Mouse (Mus musculus) heart, embryonic 15.5 days (tissue): Measurements from ENCODE around the gene Gm15557. TPM values are rescaled to one million over a fixed set of nuclear protein-coding genes. Genes with fewer than 3 reads are reported as not detected.
A peak's percentile ranks its signal among the peaks of the same experiment; 100 is the strongest.

ENCODE experiments used
- ATAC-seq: fragments of 200-750 bp; cut with Nextera tagmentation; replicated peaks from 2 replicates; pipeline ENCODE4 v1.8.0; 2017; ENCODE audit warnings: low read depth, moderate TSS enrichment; ENCODE audit not compliant: insufficient number of reproducible peaks, insufficient read depth, low FRiP score
- H3K27ac ChIP-seq: fragments of 300-500 bp; sonication (generic); 2 replicates; pipeline ENCODE4 v1.5.1; 2015; ENCODE audit warnings: mild to moderate bottlenecking, inconsistent platforms
- H3K27me3 ChIP-seq: fragments of 300-500 bp; sonication (generic); 2 replicates; pipeline ENCODE4 v1.6.1; 2015; ENCODE audit warnings: inconsistent platforms
- H3K36me3 ChIP-seq: fragments of 300-500 bp; sonication (generic); 2 replicates; pipeline ENCODE4 v1.6.1; 2015; ENCODE audit warnings: mild to moderate bottlenecking, inconsistent platforms
- H3K4me1 ChIP-seq: fragments of 300-500 bp; sonication (generic); replicated peaks from 2 replicates; pipeline ENCODE4 v1.6.1; 2015; ENCODE audit warnings: inconsistent platforms
- H3K4me2 ChIP-seq: fragments of 300-500 bp; sonication (generic); 2 replicates; pipeline ENCODE4 v1.6.1; 2015; ENCODE audit warnings: inconsistent platforms, mild to moderate bottlenecking, moderate library complexity
- H3K4me3 ChIP-seq: fragments of 300-500 bp; sonication (generic); 2 replicates; pipeline ENCODE4 v1.5.1; 2015; ENCODE audit warnings: mild to moderate bottlenecking, inconsistent platforms
- H3K9ac ChIP-seq: fragments of 300-500 bp; sonication (generic); 2 replicates; pipeline ENCODE4 v1.6.1; 2015; ENCODE audit warnings: mild to moderate bottlenecking, inconsistent platforms
- H3K9me3 ChIP-seq: fragments of 300-500 bp; sonication (generic); replicated peaks from 2 replicates; pipeline ENCODE4 v1.6.1; 2016; ENCODE audit warnings: inconsistent platforms
- WGBS: fragments of 180-500 bp; shearing (Covaris S2); methylation state at CpG from one replicate; pipeline ENCODE4 v1.1.7; 2015; ENCODE audit warnings: mixed read lengths; 5-methylcytosine and 5-hydroxymethylcytosine counted together
- polyA plus RNA-seq: library from polyadenylated mRNA; unstranded; fragments of >200 nt; fragmentation: Nextera tagmentation; extraction: Ambion mirVana; gene quantifications from 2 replicates; pipeline ENCODE4 v1.2.1, GENCODE M21; 2015

Gene Gm15557
- polyA plus RNA-seq, 1 experiment from 2014 or later, result not detected

DNA sequence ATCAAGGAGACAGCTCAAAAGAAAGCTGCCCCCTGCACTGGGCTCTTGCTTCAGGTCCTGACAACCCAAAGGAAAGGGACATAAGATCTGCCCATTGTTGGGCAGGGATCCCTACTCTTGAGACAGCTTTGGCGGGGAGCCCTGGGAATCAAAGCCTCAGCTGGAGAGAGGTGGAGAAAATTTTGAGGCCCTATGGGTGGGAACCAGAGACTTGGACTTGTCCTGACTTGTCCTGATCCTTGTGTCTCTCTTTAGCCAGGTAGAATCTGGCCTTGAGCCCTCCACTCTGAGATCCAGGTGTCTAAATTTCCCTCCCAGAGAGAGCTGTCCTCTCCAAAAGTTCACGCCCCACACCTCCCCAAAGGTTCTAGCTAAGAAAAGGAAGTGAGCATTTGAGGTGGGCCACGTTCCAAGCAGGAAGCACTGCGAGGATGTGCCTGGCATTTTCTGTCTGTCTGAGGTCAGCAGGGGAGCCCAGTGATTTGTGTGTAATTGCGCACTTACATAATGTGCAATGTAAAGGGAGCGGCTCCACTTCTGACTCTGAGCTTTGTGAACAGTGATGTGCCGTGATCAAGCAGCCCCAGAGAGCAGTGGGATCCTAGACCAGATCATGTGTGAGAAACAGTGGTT is 515 bp upstream of the Gm15557 start:
- H3K9ac ChIP-seq, result no peak overlapping the region
- H3K36me3 ChIP-seq, result no peaks in the 10 kb centered on the region
- no peak overlapping the region for H3K27ac ChIP-seq
- peaks cover 13% of the 10 kb centered on the region for H3K4me1 ChIP-seq
- no peaks in the 10 kb centered on the region for H3K9me3 ChIP-seq
- ATAC-seq, result no peak
- H3K4me2 ChIP-seq, result no peak overlapping the region
- peaks cover 7% of the 10 kb centered on the region for H3K27me3 ChIP-seq
- WGBS, result 63% methylated on average over 7 of the region's 7 CpGs
- H3K4me3 ChIP-seq, result no peak overlapping the region

DNA sequence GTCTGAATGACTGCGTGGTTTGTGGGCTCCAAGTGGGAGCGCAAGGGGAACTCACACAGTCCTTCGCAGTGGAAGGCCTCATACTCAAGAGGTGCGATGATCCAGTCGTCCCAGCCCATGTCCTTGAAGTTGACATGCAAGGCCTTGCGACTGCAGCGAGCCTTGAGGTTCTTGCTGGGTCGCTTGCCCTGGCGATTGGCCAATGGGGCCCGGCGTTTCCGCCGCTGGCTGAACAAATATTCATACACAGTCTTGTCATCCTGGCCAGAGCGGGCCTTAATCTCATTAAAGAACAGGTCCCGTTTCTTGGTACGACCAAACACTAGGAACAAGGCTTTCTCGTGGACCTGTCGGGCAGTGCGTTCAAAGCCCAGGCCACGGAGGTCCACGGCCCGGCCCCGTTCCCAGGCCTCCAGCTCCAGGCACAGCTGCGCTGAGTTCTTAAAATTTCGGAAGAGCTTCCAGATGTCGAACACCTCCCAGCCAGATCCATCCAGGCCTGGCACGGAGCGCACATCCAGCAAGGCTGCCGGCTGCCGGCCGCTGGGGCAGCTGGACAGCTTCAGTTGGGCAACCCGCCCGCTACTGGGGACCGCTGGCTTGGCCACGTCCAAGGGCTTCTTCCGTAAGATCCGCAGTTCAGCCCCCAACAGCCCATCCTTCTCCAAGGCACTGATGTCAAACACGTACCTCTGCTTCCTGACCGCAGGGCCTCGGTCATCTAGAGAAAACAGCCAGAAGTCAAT is 1.3 kb downstream of the Gm15557 start:
- no peaks in the 10 kb centered on the region for H3K9me3 ChIP-seq
- H3K4me3 ChIP-seq, result no peak overlapping the region
- ATAC-seq, result no peak
- no peaks in the 10 kb centered on the region for H3K36me3 ChIP-seq
- H3K4me2 ChIP-seq, result no peak overlapping the region
- 85% methylated on average over 40 of the region's 40 CpGs for WGBS
- H3K4me1 ChIP-seq, result peaks cover 17% of the 10 kb centered on the region
- H3K27ac ChIP-seq, result no peak overlapping the region
- peaks cover 7% of the 10 kb centered on the region for H3K27me3 ChIP-seq
- H3K9ac ChIP-seq, result no peak overlapping the region

DNA sequence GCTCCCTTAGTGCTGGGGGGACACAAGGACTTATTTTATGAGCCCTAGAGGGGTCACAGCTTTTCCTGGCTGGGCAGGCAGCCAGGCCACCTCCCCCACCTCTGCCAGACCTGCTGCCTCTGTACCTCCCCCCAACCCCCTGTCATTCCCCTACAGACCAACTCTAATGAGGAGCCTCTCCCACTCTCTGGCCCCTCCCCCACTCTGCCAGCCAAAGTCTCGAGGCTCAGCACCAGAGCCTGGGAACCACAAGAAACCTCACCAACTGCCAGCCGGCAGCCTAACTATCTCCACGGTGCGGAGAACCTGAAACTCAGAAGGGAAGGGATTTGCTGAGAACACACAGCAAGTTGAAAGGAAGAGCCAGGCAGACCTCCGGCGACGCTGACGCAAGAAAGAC is 2.9 kb downstream of the Gm15557 start:
- H3K36me3 ChIP-seq, result no peaks in the 10 kb centered on the region
- ATAC-seq, result no peak
- peak overlapping the region; percentile 35 for H3K4me2 ChIP-seq
- peaks cover 7% of the 10 kb centered on the region for H3K27me3 ChIP-seq
- H3K9ac ChIP-seq, result no peak overlapping the region
- peaks cover 23% of the 10 kb centered on the region for H3K4me1 ChIP-seq
- H3K9me3 ChIP-seq, result no peaks in the 10 kb centered on the region
- WGBS, result 8% methylated on average over 8 of the region's 8 CpGs
- no peak overlapping the region for H3K4me3 ChIP-seq
- no peak overlapping the region for H3K27ac ChIP-seq

DNA sequence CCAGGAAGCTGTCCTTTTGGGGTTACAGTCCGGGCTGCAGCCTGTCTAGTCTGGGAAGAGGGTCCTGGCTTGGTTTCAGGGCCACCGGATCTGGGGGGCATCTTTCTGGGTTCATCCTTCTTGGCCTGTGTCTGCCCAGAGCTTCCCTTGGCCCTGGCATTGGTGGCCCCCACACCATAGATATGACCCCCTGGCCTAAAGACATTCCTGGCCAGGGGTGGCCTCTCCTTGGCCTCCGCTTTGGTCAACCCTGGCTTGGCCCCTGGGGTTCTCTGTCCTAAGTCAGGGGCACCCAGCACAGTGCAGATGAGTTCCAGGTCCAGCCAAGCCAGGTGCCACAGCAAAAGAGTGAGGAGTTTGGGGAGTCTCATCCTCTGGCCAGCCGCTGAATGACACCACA is 4.2 kb downstream of the Gm15557 start:
- Histone ChIP-seq H3K9ac (0 out of 2 replicates have a peak overlapping the region, but pooled peaks have one; percentile 8), H3K4me3 (0 out of 2 replicates have a peak overlapping the region, but pooled peaks have one; percentile 6), H3K36me3 (no peaks in the 10 kb centered on the region), H3K27me3 (peaks cover 7% of the 10 kb centered on the region), H3K4me2 (peak overlapping the region; percentile 34; the same call in 1 of the 2 replicates), H3K27ac (no peak overlapping the region), H3K9me3 (no peaks in the 10 kb centered on the region), H3K4me1 (peaks cover 23% of the 10 kb centered on the region)
- ATAC-seq, result no peak
- 77% methylated on average over 4 of the region's 4 CpGs for WGBS

DNA sequence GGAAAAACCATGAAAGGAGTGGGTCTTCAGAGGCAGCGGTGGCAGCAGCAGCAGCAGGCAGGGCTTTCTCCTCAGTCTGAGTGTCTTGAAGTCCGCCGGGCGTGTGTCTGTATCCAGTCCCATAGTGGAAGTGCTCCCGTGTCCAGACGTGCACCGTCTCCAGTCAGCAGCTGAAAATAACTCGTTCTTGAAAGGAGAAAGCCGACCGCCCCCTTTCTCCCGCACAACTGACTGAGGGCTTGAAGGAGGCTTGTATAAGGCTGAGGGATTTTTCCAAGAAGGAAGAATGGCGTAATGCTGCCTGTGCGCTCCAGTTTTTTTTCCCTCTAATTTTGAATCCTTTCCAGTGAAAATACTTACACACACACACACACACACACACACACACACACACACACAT is 4.6 kb downstream of the Gm15557 start, which contains the start of gene Gdf5:
TSS of gene Gdf5 (minus strand) at position 244 of the 400 bp plus-strand sequence.
- no peak for ATAC-seq
- peaks cover 7% of the 10 kb centered on the region for H3K27me3 ChIP-seq

DNA sequence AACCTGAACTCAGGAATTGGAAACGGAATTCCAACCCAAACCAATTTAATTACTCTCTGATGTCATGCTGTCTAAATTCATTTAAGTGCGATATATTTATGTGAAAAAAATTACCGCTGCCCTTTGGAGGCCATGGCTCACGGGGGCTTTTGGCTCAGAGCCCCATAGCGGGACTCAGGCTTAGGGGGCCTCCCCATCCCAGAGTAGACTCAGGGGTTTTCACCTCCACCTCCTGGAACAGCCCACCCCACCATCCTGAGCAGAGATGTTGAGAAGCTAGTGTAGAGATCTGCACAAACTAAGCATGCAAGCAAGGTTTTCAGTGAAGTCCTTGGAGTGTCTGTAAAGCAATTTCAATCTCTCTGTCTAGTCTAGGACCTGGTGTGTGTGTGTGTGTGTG is 5.1 kb downstream of the Gm15557 start:
- peaks cover 7% of the 10 kb centered on the region for H3K27me3 ChIP-seq
- peaks cover 23% of the 10 kb centered on the region for H3K4me1 ChIP-seq
- no peak overlapping the region for H3K4me3 ChIP-seq
- H3K27ac ChIP-seq, result no peak overlapping the region
- H3K36me3 ChIP-seq, result no peaks in the 10 kb centered on the region
- no peak for ATAC-seq
- H3K4me2 ChIP-seq, result no peak overlapping the region
- no peak overlapping the region for H3K9ac ChIP-seq
- H3K9me3 ChIP-seq, result no peaks in the 10 kb centered on the region
- WGBS, result 62% methylated on average over 5 of the region's 5 CpGs

More for the DNA sequence above, 4.6 kb downstream of the Gm15557 start, which contains the start of gene Gdf5:
- Histone ChIP-seq H3K4me1 (peaks cover 23% of the 10 kb centered on the region), H3K4me3 (0 out of 2 replicates have a peak within 1 kb of the TSS, but pooled peaks have one; percentile 6), H3K9ac (0 out of 2 replicates have a peak within 1 kb of the TSS, but pooled peaks have one; percentile 8), H3K36me3 (no peaks in the 10 kb centered on the region), H3K9me3 (no peaks in the 10 kb centered on the region), H3K27ac (no peak within 1 kb of the TSS), H3K4me2 (peak within 1 kb of the TSS; percentile 34; the same call in 1 of the 2 replicates)
- 29% methylated on average over 13 of the region's 13 CpGs for WGBS

DNA sequence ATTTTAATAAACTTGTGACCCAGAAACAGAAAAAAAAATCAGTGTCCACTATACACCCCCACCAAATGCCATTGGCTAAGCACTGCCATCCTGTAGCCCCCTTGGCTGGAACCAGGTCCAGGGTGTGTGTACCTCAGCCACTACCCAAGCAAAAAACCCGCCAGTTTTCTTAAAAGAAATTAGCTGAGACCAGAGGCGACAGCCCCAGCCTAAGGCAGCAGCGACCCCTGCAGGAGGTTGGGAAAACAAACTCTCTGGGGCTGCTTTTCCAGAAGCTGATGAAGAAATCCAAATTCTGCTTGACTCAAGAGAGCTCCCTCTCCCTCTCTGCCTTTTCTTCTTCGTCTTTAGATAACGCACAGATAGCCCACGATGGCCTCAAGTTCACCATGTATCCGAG is 5.5 kb downstream of the Gm15557 start:
- Histone ChIP-seq H3K9ac (no peak overlapping the region), H3K4me2 (no peak overlapping the region), H3K27ac (no peak overlapping the region), H3K9me3 (no peaks in the 10 kb centered on the region), H3K27me3 (peaks cover 7% of the 10 kb centered on the region), H3K4me1 (peaks cover 23% of the 10 kb centered on the region), H3K36me3 (no peaks in the 10 kb centered on the region), H3K4me3 (no peak overlapping the region)
- WGBS, result 0% methylated on average over 7 of the region's 7 CpGs
- no peak for ATAC-seq

DNA sequence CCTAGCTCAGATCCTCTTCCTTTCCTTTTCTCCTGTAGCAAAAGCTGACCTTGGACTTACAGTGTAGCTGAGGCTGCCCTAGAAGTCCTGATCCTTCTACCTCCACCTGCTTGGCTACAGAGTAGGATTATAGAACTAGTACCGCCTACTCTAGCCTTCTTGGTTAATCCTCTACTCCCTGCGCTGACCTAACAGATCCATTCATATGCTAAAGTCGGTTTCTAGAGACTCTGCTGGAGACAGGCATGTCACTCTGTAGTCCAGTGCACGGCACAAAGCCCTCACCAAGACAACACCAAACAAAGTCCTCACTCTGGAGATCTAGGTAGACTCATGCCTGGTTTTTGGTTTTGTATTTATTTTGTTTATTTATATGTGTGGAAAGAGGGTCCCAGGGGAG is 6.0 kb downstream of the Gm15557 start:
- Histone ChIP-seq H3K27me3 (peaks cover 7% of the 10 kb centered on the region), H3K9ac (no peak overlapping the region)
- 27% methylated on average over 4 of the region's 4 CpGs for WGBS

DNA sequence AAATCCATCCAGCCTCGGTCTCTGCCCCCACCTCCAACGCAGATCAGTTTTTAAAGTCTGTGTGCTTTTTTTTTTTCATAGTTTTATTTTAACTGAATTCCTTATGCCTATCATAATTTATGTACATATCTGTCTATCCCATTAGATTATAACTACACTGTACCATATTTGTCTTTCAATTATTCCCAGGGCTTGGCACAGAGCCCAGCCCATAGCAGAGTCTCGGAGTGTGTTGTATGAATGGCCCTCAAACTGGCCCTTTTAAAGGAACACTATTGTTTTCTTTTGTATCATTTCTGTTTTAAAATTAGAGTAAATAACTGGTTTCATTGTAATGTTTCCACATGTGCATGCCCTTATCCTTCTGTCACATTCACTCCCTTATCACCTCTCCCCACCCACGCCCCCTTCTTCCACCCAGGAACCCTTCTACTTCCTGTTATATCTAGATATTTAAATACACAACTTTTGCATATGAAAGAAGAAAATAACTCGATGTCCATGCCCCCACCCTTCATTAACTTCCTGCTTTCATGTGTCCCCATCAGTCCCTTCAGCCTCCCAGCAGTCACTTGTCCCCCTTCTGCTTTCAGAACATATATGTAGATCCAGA is 7.0 kb downstream of the Gm15557 start:
- ATAC-seq, result no peak
- no peak overlapping the region for H3K4me3 ChIP-seq
- no peak overlapping the region for H3K4me2 ChIP-seq
- H3K4me1 ChIP-seq, result peaks cover 23% of the 10 kb centered on the region
- H3K9ac ChIP-seq, result no peak overlapping the region
- H3K27me3 ChIP-seq, result peaks cover 7% of the 10 kb centered on the region
- no peak overlapping the region for H3K27ac ChIP-seq
- no peaks in the 10 kb centered on the region for H3K9me3 ChIP-seq
- no peaks in the 10 kb centered on the region for H3K36me3 ChIP-seq
- 44% methylated on average over 5 of the region's 5 CpGs for WGBS

More for the DNA sequence above, 6.0 kb downstream of the Gm15557 start:
- no peaks in the 10 kb centered on the region for H3K9me3 ChIP-seq
- no peak overlapping the region for H3K4me3 ChIP-seq
- no peak for ATAC-seq
- H3K27ac ChIP-seq, result no peak overlapping the region
- H3K4me2 ChIP-seq, result no peak overlapping the region
- H3K4me1 ChIP-seq, result peaks cover 23% of the 10 kb centered on the region
- H3K36me3 ChIP-seq, result no peaks in the 10 kb centered on the region

DNA sequence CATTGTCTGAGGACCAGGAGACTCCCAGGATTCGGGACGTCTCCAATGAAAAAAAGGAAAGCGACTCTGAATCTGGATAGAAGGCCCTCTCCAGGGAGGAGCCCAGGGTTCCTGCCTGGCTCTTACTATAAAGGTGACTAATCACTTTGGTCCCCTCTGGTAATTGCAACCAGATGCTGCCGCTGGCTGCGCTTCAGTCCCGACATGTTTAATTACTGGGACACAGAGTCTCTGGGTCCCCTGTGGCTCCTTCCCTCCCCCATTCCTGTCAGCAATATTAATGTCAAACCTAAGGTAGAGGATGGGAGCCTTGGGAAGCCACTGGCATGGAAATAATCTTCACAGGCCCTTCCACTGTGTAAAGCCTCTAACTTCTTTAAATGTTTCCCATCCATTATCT is 8.8 kb downstream of the Gm15557 start:
- 33% methylated on average over 6 of the region's 6 CpGs for WGBS
- Histone ChIP-seq H3K9me3 (no peaks in the 10 kb centered on the region), H3K4me1 (peaks cover 16% of the 10 kb centered on the region; the same call in 1 of the 2 replicates), H3K27ac (no peak overlapping the region), H3K36me3 (no peaks in the 10 kb centered on the region), H3K4me3 (no peak overlapping the region), H3K27me3 (peaks cover 2% of the 10 kb centered on the region), H3K4me2 (no peak overlapping the region), H3K9ac (no peak overlapping the region)
- no peak for ATAC-seq

DNA sequence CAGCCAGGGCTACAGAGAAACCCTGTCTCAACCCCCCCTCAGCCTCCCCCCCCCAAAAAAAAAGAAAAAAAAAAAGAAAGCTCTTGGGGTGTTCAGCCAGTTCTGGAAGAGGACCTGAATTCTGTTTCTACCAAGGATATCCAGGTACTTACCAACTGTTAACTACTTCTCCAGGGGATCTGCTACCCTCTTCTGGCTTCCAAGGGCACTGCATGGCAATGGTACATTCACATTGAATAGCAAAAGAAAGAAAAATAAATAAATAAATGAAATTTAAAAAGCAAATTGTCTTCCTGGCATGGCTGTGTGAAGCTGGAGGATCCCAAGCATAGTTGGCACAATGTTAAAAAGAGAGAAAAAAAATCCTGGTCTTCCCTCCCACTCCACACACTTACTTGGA is 11.5 kb downstream of the Gm15557 start:
- Histone ChIP-seq H3K4me1 (peaks cover 5% of the 10 kb centered on the region; the same call in 1 of the 2 replicates), H3K4me3 (no peak overlapping the region)
- no peak for ATAC-seq

More for the DNA sequence above, 11.5 kb downstream of the Gm15557 start:
- H3K27ac ChIP-seq, result no peak overlapping the region
- H3K9ac ChIP-seq, result no peak overlapping the region
- no peaks in the 10 kb centered on the region for H3K36me3 ChIP-seq
- no peaks in the 10 kb centered on the region for H3K27me3 ChIP-seq
- H3K4me2 ChIP-seq, result no peak overlapping the region
- no peaks in the 10 kb centered on the region for H3K9me3 ChIP-seq
